Mouse (Mus musculus) MEL (cell line): ENCODE measurements around the gene Fam180a. TPM values are rescaled to one million over a fixed set of nuclear protein-coding genes. Genes with fewer than 3 reads are reported as not detected.

Source experiments
- DNase-seq: peaks from one replicate; pipeline ENCODE4 v3.0.0; 2011; ENCODE audit warnings: low read depth, low spot score
- H3K27ac ChIP-seq: 2 replicates; pipeline ENCODE4 v1.5.1; 2012; ENCODE audit warnings: low read depth, mild to moderate bottlenecking, control low read depth, low read length, moderate library complexity; ENCODE audit not compliant: control insufficient read depth
- H3K27me3 ChIP-seq, 2 experiments: fragments of 150-350 bp in 1 of 2; sonication (generic) in 1 of 2; 2 replicates each; pipeline ENCODE4 v1.6.1; 2012; ENCODE audit warnings: low read length in 2 of 2, mild to moderate bottlenecking in 2 of 2, improper control_type of control experiment in 1 of 2, moderate library complexity in 1 of 2; ENCODE audit not compliant: insufficient read depth in 2 of 2, control insufficient read depth in 1 of 2
- H3K36me3 ChIP-seq, 2 experiments: 2 replicates each; pipeline ENCODE4 v1.6.1; 2012 to 2014; ENCODE audit warnings: low read length in 2 of 2, improper control_type of control experiment in 1 of 2, inconsistent platforms in 1 of 2, mild to moderate bottlenecking in 1 of 2; ENCODE audit not compliant: insufficient read depth in 2 of 2, control insufficient read depth in 1 of 2
- H3K4me1 ChIP-seq, 2 experiments: fragments of 150-350 bp in 1 of 2; sonication (generic) in 1 of 2; 2 replicates each; pipeline ENCODE4 v1.6.1; 2012; ENCODE audit warnings: low read length in 2 of 2, improper control_type of control experiment in 1 of 2, mild to moderate bottlenecking in 1 of 2; ENCODE audit not compliant: insufficient read depth in 2 of 2, control insufficient read depth in 1 of 2
- H3K4me3 ChIP-seq, 2 experiments: fragments of 150-350 bp in 1 of 2; sonication (generic) in 1 of 2; 2 replicates each; pipeline ENCODE4 v1.5.1; 2012; ENCODE audit warnings: low read depth in 2 of 2, low read length in 2 of 2, mild to moderate bottlenecking in 2 of 2, moderate library complexity in 2 of 2, control low read depth in 1 of 2, improper control_type of control experiment in 1 of 2; ENCODE audit not compliant: control insufficient read depth in 1 of 2, insufficient read depth in 1 of 2
- H3K79me2 ChIP-seq: 2 replicates; pipeline ENCODE4 v1.6.1; 2012; ENCODE audit warnings: mild to moderate bottlenecking, low read length, moderate library complexity; ENCODE audit not compliant: control insufficient read depth, poor library complexity, insufficient read depth
- H3K9ac ChIP-seq: 2 replicates; pipeline ENCODE4 v1.6.1; 2012; ENCODE audit warnings: low read depth, mild to moderate bottlenecking, control low read depth, low read length, moderate library complexity; ENCODE audit not compliant: control insufficient read depth, poor library complexity, severe bottlenecking
- H3K9me3 ChIP-seq: fragments of 150-350 bp; sonication (generic); replicated peaks from 2 replicates; pipeline ENCODE4 v1.6.1; 2012; ENCODE audit warnings: mild to moderate bottlenecking, low read length, improper control_type of control experiment, moderate library complexity; ENCODE audit not compliant: insufficient read depth
- BHLHE40 ChIP-seq: IDR thresholded peaks from 2 replicates; pipeline ENCODE4 v1.6.1; 2012; ENCODE audit warnings: low read depth, mild to moderate bottlenecking, inconsistent platforms, low read length, improper control_type of control experiment, borderline replicate concordance
- CHD2 ChIP-seq: IDR thresholded peaks from 2 replicates; pipeline ENCODE4 v1.6.1; 2011; ENCODE audit warnings: low read length, improper control_type of control experiment
- CTCF ChIP-seq, 3 experiments: IDR thresholded peaks in 2 of 3; conservative IDR thresholded peaks in 1 of 3; 2 replicates each; pipeline ENCODE4 v1.5.1; 2011 to 2012; ENCODE audit warnings: low read length in 3 of 3, low read depth in 2 of 3, mild to moderate bottlenecking in 2 of 3, improper control_type of control experiment in 1 of 3, inconsistent platforms in 1 of 3, mixed read lengths in 1 of 3, moderate library complexity in 1 of 3; ENCODE audit not compliant: control insufficient read depth in 1 of 3, insufficient read depth in 1 of 3, poor library complexity in 1 of 3, severe bottlenecking in 1 of 3
- EP300 ChIP-seq, 2 experiments: IDR thresholded peaks; 2 replicates each; pipeline ENCODE4 v1.6.1; 2011; ENCODE audit warnings: improper control_type of control experiment in 2 of 2, low read length in 2 of 2, low read depth in 1 of 2, mild to moderate bottlenecking in 1 of 2
- GABPA ChIP-seq: IDR thresholded peaks from 2 replicates; pipeline ENCODE4 v1.6.1; 2012; ENCODE audit warnings: low read depth, mild to moderate bottlenecking, inconsistent platforms, low read length, improper control_type of control experiment, moderate library complexity
- GATA1 ChIP-seq: IDR thresholded peaks from 2 replicates; pipeline ENCODE4 v1.6.1; 2011; ENCODE audit warnings: low read depth, low read length, improper control_type of control experiment
- KAT2A ChIP-seq: conservative IDR thresholded peaks from 2 replicates; pipeline ENCODE4 v1.6.1; 2012; ENCODE audit warnings: low read depth, low read length, improper control_type of control experiment, inconsistent platforms
- MAZ ChIP-seq: IDR thresholded peaks from 2 replicates; pipeline ENCODE4 v1.6.1; 2012; ENCODE audit warnings: low read depth, mild to moderate bottlenecking, inconsistent platforms, low read length, improper control_type of control experiment
- MEF2A ChIP-seq: IDR thresholded peaks from 2 replicates; pipeline ENCODE4 v1.6.1; 2014; ENCODE audit warnings: low read depth, mild to moderate bottlenecking, inconsistent platforms, low read length, improper control_type of control experiment; ENCODE audit not compliant: poor library complexity, insufficient replicate concordance, severe bottlenecking; ENCODE audit errors: extremely low read depth
- NELFE ChIP-seq: IDR thresholded peaks from 2 replicates; pipeline ENCODE4 v1.6.1; 2011; ENCODE audit warnings: low read depth, low read length, improper control_type of control experiment
- NRF1 ChIP-seq: IDR thresholded peaks from 2 replicates; pipeline ENCODE4 v1.6.1; 2014; ENCODE audit warnings: low read depth, mild to moderate bottlenecking, inconsistent platforms, low read length, improper control_type of control experiment, moderate library complexity; ENCODE audit not compliant: poor library complexity, insufficient read depth, severe bottlenecking
- POLR2A ChIP-seq, 2 experiments: IDR thresholded peaks; 2 replicates each; pipeline ENCODE4 v1.6.1; 2011 to 2012; ENCODE audit warnings: low read length in 2 of 2, mild to moderate bottlenecking in 2 of 2, control low read depth in 1 of 2, improper control_type of control experiment in 1 of 2, low read depth in 1 of 2, moderate library complexity in 1 of 2; ENCODE audit not compliant: control insufficient read depth in 1 of 2, insufficient read depth in 1 of 2, poor library complexity in 1 of 2
- POLR2AphosphoS2 ChIP-seq: IDR thresholded peaks from 2 replicates; pipeline ENCODE4 v1.6.1; 2011; ENCODE audit warnings: low read length, improper control_type of control experiment
- RAD21 ChIP-seq: IDR thresholded peaks from 2 replicates; pipeline ENCODE4 v1.6.1; 2011; ENCODE audit warnings: mild to moderate bottlenecking, low read depth, low read length, improper control_type of control experiment
- SIN3A ChIP-seq: IDR thresholded peaks from 2 replicates; pipeline ENCODE4 v1.6.1; 2012; ENCODE audit warnings: low read length, improper control_type of control experiment, inconsistent platforms
- SMC3 ChIP-seq: IDR thresholded peaks from 2 replicates; pipeline ENCODE4 v1.6.1; 2011; ENCODE audit warnings: low read depth, low read length, improper control_type of control experiment
- TAL1 ChIP-seq: IDR thresholded peaks from 2 replicates; pipeline ENCODE4 v1.6.1; 2012; ENCODE audit warnings: mild to moderate bottlenecking, inconsistent platforms, low read length, moderate library complexity, mixed read lengths
- TBP ChIP-seq: IDR thresholded peaks from 2 replicates; pipeline ENCODE4 v1.8.0; 2011; ENCODE audit warnings: low read depth, low read length, improper control_type of control experiment
- UBTF ChIP-seq: IDR thresholded peaks from 2 replicates; pipeline ENCODE4 v1.6.1; 2012; ENCODE audit warnings: low read depth, mild to moderate bottlenecking, inconsistent platforms, low read length, improper control_type of control experiment, moderate library complexity, borderline replicate concordance; ENCODE audit not compliant: insufficient read depth
- ZC3H11A ChIP-seq: IDR thresholded peaks from 2 replicates; pipeline ENCODE4 v1.6.1; 2012; ENCODE audit warnings: low read depth, mild to moderate bottlenecking, inconsistent platforms, low read length, improper control_type of control experiment
- ZKSCAN1 ChIP-seq: IDR thresholded peaks from 2 replicates; pipeline ENCODE4 v1.6.1; 2012; ENCODE audit warnings: low read depth, mild to moderate bottlenecking, inconsistent platforms, low read length, improper control_type of control experiment, moderate library complexity
- polyA plus RNA-seq, 2 experiments: library from polyadenylated mRNA; stranded (reverse) in 1 of 2; unstranded in 1 of 2; fragments of >175 nt in 1 of 2; fragments of >200 nt in 1 of 2; gene quantifications; 2 replicates each; pipeline versions ENCODE4 v1.2.1 to v1.2.4; 2012; ENCODE audit warnings: low replicate concordance in 2 of 2, low read depth in 1 of 2; ENCODE audit not compliant: insufficient read length in 2 of 2, insufficient read depth in 1 of 2, missing spikeins in 1 of 2
- total RNA-seq: library from RNA; depleted of rRNA; stranded (reverse); fragments of 300-350 nt; gene quantifications from 2 replicates; pipeline ENCODE4 v1.2.3, GENCODE M21; 2012

Gene Fam180a
- total and polyA plus RNA-seq, 3 experiments, result not detected

DNA sequence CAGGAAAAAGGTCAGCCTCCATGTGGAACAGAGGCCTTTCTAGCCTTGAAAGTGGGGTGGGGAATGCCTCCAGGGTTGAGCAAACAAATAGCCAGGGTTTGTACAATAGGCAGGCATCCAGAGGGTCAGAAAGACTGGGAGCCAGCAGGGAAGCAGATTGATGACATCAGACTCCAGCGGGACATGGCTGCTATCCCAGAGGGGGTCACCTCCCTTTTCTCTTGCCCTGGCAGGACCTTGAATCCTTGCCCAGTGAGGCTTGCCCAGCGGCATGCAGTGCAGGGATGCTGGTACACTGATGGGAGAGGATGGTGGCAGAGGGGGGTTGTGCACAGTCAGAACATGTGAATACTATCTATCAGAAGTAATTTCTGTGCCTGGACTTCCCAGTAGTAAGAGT, 28.9 kb downstream of the Fam180a start:
- Histone ChIP-seq H3K27me3 (no peaks in the 10 kb centered on the region; a peak in 1 of 4 replicates), H3K4me1 (no peaks in the 10 kb centered on the region; a peak in 1 of 4 replicates), H3K27ac (no peak overlapping the region), H3K4me3 (no peak overlapping the region), H3K9me3 (no peaks in the 10 kb centered on the region), H3K79me2 (no peaks in the 10 kb centered on the region), H3K9ac (no peak overlapping the region), H3K36me3 (no peaks in the 10 kb centered on the region)
- no peak for TF ChIP-seq ZC3H11A
- TF ChIP-seq TAL1, result no peak
- no peak for TF ChIP-seq CTCF (IDR thresholded peaks at IDR 0.05 in 2 of 3, conservative IDR thresholded peaks at IDR 0.05 in 1 of 3; ENCODE audit: control insufficient read depth in 1 of 3, insufficient read depth in 1 of 3, low read depth in 2 of 3, low read length in 3 of 3, poor library complexity in 1 of 3, severe bottlenecking in 1 of 3)
- no peak for TF ChIP-seq KAT2A
- TF ChIP-seq ZKSCAN1, result no peak
- TF ChIP-seq NELFE, result no peak
- no peak for DNase-seq

- TF ChIP-seq RAD21, result no peak
- no peak for TF ChIP-seq KAT2A
- DNase-seq, result no peak
- H3K4me3 ChIP-seq, result no peak overlapping the region
- no peaks in the 10 kb centered on the region for H3K9me3 ChIP-seq
- H3K79me2 ChIP-seq, result no peaks in the 10 kb centered on the region
- no peaks in the 10 kb centered on the region; a peak in 1 of 4 replicates for H3K4me1 ChIP-seq
- no peak overlapping the region for H3K9ac ChIP-seq
- H3K36me3 ChIP-seq, result no peaks in the 10 kb centered on the region
- H3K27ac ChIP-seq, result no peak overlapping the region
- H3K27me3 ChIP-seq, result 0 out of 4 replicates have a peak, but pooled peaks cover 0 to 2% of the 10 kb centered on the region in 2 experiments
These were observed 31.0 kb downstream of the Fam180a start for GRCm38 (mm10) chr6:35294964-35295363.

DNA sequence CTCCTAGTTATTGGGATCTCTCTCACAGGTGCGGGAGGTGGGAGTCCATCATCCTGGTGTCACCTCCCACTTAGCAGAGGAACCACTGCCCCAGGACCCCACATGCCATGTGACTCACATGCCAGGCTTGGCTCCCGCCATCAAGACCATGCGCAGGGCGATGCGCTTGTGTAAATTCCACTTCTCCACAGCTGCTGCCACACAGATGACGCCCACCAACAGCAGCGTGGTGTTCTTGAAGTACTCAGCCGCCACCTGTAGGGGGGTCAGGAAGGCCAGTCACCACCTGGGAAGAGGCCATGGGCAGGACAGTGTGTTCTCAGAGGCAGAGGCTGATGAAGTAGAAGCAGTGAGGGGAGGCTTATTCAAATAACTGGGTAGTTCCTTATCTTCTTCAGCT, 36.3 kb downstream of the Fam180a start:
- Histone ChIP-seq H3K9ac (no peak overlapping the region), H3K79me2 (no peaks in the 10 kb centered on the region), H3K36me3 (no peaks in the 10 kb centered on the region), H3K4me1 (no peaks in the 10 kb centered on the region), H3K4me3 (no peak overlapping the region), H3K27ac (no peak overlapping the region), H3K27me3 (peaks cover 0 to 2% of the 10 kb centered on the region in 2 experiments; a peak in 1 of 4 replicates), H3K9me3 (no peaks in the 10 kb centered on the region)
- no peak for DNase-seq
- TF ChIP-seq CTCF (IDR thresholded peaks at IDR 0.05 in 2 of 3, conservative IDR thresholded peaks at IDR 0.05 in 1 of 3; ENCODE audit: control insufficient read depth in 1 of 3, insufficient read depth in 1 of 3, low read depth in 2 of 3, low read length in 3 of 3, poor library complexity in 1 of 3, severe bottlenecking in 1 of 3), result no peak
- no peak for TF ChIP-seq MEF2A
- TF ChIP-seq EP300 (IDR thresholded peaks at IDR 0.05; ENCODE audit: low read depth in 1 of 2, low read length in 2 of 2), result no peak
- no peak for TF ChIP-seq ZC3H11A
- no peak for TF ChIP-seq UBTF
- no peak for TF ChIP-seq GABPA
- no peak for TF ChIP-seq SIN3A
- no peak for TF ChIP-seq MAZ
- TF ChIP-seq POLR2A (IDR thresholded peaks at IDR 0.05; ENCODE audit: control insufficient read depth in 1 of 2, insufficient read depth in 1 of 2, low read depth in 1 of 2, low read length in 2 of 2, poor library complexity in 1 of 2), result no peak
- TF ChIP-seq POLR2AphosphoS2, result no peak
- TF ChIP-seq TBP, result no peak
- TF ChIP-seq CHD2, result no peak
- no peak for TF ChIP-seq BHLHE40
- no peak for TF ChIP-seq GATA1
- no peak for TF ChIP-seq NRF1
- TF ChIP-seq SMC3, result no peak
- TF ChIP-seq, all 39 proteins: peak for 0
